Mouse (Mus musculus) cerebellum, adult 2 months (tissue): ENCODE measurements around the gene Apbb1.

Experiments used
- CTCF ChIP-seq: fragments of 200-500 bp; IDR thresholded peaks from 2 replicates; pipeline ENCODE4 v1.5.1; 2011; ENCODE audit warnings: low read depth, mild to moderate bottlenecking, control low read depth, low read length, moderate library complexity, borderline replicate concordance; ENCODE audit not compliant: insufficient read depth
- POLR2A ChIP-seq: fragments of 200-500 bp; IDR thresholded peaks from 2 replicates; pipeline ENCODE4 v1.6.1; 2011; ENCODE audit warnings: low read length, control low read depth, borderline replicate concordance; ENCODE audit not compliant: insufficient read depth

DNA sequence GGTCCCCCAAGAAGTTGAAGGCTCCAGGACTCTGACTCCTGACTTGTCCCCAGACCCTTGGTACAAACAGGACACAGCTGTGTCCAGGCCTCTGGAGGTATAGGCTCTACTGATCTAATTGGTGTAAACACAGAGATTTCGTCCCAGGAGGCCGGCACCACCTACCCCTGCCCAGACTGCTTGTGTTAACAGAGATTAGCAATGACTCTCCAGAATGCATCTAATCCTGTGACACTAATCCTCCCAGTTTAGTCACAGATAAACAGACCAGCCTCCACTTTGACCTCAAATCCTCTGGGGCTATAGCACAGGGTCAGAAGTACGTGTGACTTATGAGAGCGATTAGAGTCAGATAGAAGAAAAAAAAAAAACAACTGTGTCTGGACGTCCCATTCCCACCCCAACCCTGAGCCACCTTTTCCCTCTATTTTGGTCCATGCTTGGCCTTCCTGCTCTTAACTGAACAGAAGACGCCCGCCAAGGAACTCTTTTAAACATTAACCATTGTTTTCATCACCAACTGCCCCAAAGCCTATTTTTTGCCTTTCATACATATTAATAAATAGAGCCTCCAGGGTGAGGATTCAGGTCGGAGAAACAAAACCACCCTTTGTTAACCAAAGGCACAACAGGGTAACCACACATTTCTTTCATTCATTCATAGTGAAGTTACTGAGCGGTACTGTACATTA lies 64.6 kb downstream of the Apbb1 start:
- TF ChIP-seq POLR2A (no peak), CTCF (no peak)
